Mouse (Mus musculus) spleen, adult 12 weeks (tissue): Measurements from ENCODE around the gene Eml3.
"Not testable (repeated sequence)": the region's sequence is repeated elsewhere in the genome, so short reads cannot be mapped to it uniquely, and the experiment has no call there.

Experiments
- DNase-seq: peaks from one replicate; pipeline ENCODE4 v3.0.0; 2022; ENCODE audit warnings: low spot score

Gene Eml3

GRCm38 (mm10) chr19:8929224-8930088, at the start of gene Eml3, which contains the start of gene Rom1:
Gene Eml3 (plus strand): TSS chr19:8929552.
Gene Rom1 (minus strand): TSS chr19:8929356.
- peak; percentile 81 for DNase-seq

GRCm38 (mm10) chr19:8880311-8881033, 48.9 kb upstream of the Eml3 start, which contains the start of gene Uqcc3:
Gene Uqcc3 (minus strand): TSS chr19:8880923.
- peak; percentile 78 for DNase-seq

GRCm38 (mm10) chr19:8881034-8881392, 48.3 kb upstream of the Eml3 start:
- DNase-seq, result no peak

- DNase-seq, result no peak
Observed at GRCm38 (mm10) chr19:8883616-8884015, 45.7 kb upstream of the Eml3 start, which contains the start of the genes Lbhd1 and Gm49403. Gene Lbhd1 (plus strand): TSS chr19:8883732. Gene Gm49403 (plus strand): TSS chr19:8883930.

- no peak for DNase-seq
Observed at GRCm38 (mm10) chr19:8886916-8887584, 42.3 kb upstream of the Eml3 start.

- DNase-seq, result no peak
Observed at GRCm38 (mm10) chr19:8887585-8888463, 41.5 kb upstream of the Eml3 start.

- DNase-seq, result peak; percentile 92
Observed at GRCm38 (mm10) chr19:8888511-8889385, 40.6 kb upstream of the Eml3 start, which contains the start of the genes 1810009A15Rik and Gm49416. Gene 1810009A15Rik (plus strand): TSS chr19:8888853. Gene Gm49416 (plus strand): TSS chr19:8888926.

GRCm38 (mm10) chr19:8892829-8893766, 36.3 kb upstream of the Eml3 start, which contains the start of gene Ints5:
Gene Ints5 (plus strand): TSS chr19:8893005.
- peak; percentile 76 for DNase-seq

- no peak for DNase-seq
Observed at GRCm38 (mm10) chr19:8895397-8895960, 33.9 kb upstream of the Eml3 start.

GRCm38 (mm10) chr19:8896231-8896630, 33.1 kb upstream of the Eml3 start:
- DNase-seq, result not testable (repeated sequence)

- not testable (repeated sequence) for DNase-seq
Observed at GRCm38 (mm10) chr19:8897211-8897864, 32.0 kb upstream of the Eml3 start.

GRCm38 (mm10) chr19:8897865-8898495, 31.4 kb upstream of the Eml3 start, which contains the start of gene Ganab:
Gene Ganab (plus strand): TSS chr19:8898071.
- peak; percentile 91 for DNase-seq

- no peak for DNase-seq
Observed at GRCm38 (mm10) chr19:8898576-8898975, 30.8 kb upstream of the Eml3 start.

GRCm38 (mm10) chr19:8899079-8899478, 30.3 kb upstream of the Eml3 start:
- DNase-seq, result no peak

- DNase-seq, result no peak
Observed at GRCm38 (mm10) chr19:8903412-8903811, 25.9 kb upstream of the Eml3 start.

GRCm38 (mm10) chr19:8908531-8908930, 20.8 kb upstream of the Eml3 start:
- no peak for DNase-seq

- no peak for DNase-seq
Observed at GRCm38 (mm10) chr19:8911810-8912209, 17.5 kb upstream of the Eml3 start.
